Mouse (Mus musculus) heart, adult 2 months (tissue): ENCODE measurements around the gene Rpn2. TPM values are rescaled to one million over a fixed set of nuclear protein-coding genes. Genes with fewer than 3 reads are reported as not detected.

Experiments
- DNase-seq, 2 experiments: peaks; one replicate each; pipeline ENCODE4 v3.0.0; 2021
- H3K27ac ChIP-seq: fragments of 200-600 bp; 2 replicates; pipeline ENCODE4 v1.8.1; 2022
- H3K27me3 ChIP-seq: fragments of 200-500 bp; 2 replicates; pipeline ENCODE4 v1.6.1; 2012; ENCODE audit warnings: mild to moderate bottlenecking, low read length, inconsistent platforms, mixed read lengths; ENCODE audit not compliant: control insufficient read depth, insufficient read depth
- H3K36me3 ChIP-seq: fragments of 200-500 bp; 2 replicates; pipeline ENCODE4 v1.6.1; 2012; ENCODE audit warnings: low read length, inconsistent platforms; ENCODE audit not compliant: control insufficient read depth, insufficient read depth
- H3K4me1 ChIP-seq: fragments of 200-500 bp; 2 replicates; pipeline ENCODE4 v1.6.1; 2011; ENCODE audit warnings: low read length; ENCODE audit not compliant: control insufficient read depth, insufficient read depth
- H3K4me3 ChIP-seq: fragments of 200-600 bp; 2 replicates; pipeline ENCODE4 v1.8.1; 2022
- H3K79me2 ChIP-seq: fragments of 200-500 bp; replicated peaks from 2 replicates; pipeline ENCODE4 v1.6.1; 2012; ENCODE audit warnings: mild to moderate bottlenecking, inconsistent platforms, low read length, moderate library complexity, mixed read lengths; ENCODE audit not compliant: control insufficient read depth, insufficient read depth
- H3K9ac ChIP-seq: fragments of 200-500 bp; 2 replicates; pipeline ENCODE4 v1.6.1; 2012; ENCODE audit warnings: low read depth, mild to moderate bottlenecking, control low read depth, inconsistent platforms, low read length, mixed read lengths
- CTCF ChIP-seq: fragments of 200-600 bp; IDR thresholded peaks from 2 replicates; pipeline ENCODE4 v1.8.1; 2022; ENCODE audit warnings: antibody characterized with exemption, mild to moderate bottlenecking, moderate library complexity
- EP300 ChIP-seq: fragments of 200-500 bp; IDR thresholded peaks from 2 replicates; pipeline ENCODE4 v1.6.1; 2011; ENCODE audit warnings: low read depth, low read length, control low read depth; ENCODE audit not compliant: insufficient read depth
- POLR2A ChIP-seq: fragments of 200-500 bp; IDR thresholded peaks from 2 replicates; pipeline ENCODE4 v1.6.1; 2011; ENCODE audit warnings: mild to moderate bottlenecking, low read depth, low read length, control low read depth; ENCODE audit not compliant: insufficient read depth
- WGBS: fragments of 180-500 bp; shearing (Covaris S2); methylation state at CpG from one replicate; pipeline ENCODE4 v1.1.7; 2018; 5-methylcytosine and 5-hydroxymethylcytosine counted together
- intact Hi-C: fragments of 180-260 bp; cut with DNase I; formaldehyde crosslinking; loops from one replicate; pipeline ENCODE4 v1.15.1; 2025
- polyA plus RNA-seq: library from polyadenylated mRNA; depleted of rRNA; stranded (reverse); fragments of >200 nt; gene quantifications from 2 replicates; pipeline ENCODE4 v1.2.3, GENCODE M21; 2012
- total RNA-seq, 2 experiments: library from RNA; stranded (reverse); gene quantifications; 2 replicates each; pipeline ENCODE4 v1.2.3; 2021

The Rpn2 gene
- total and polyA plus RNA-seq, 3 experiments, result 95.1 to 102 (median 97.5) TPM

DNA sequence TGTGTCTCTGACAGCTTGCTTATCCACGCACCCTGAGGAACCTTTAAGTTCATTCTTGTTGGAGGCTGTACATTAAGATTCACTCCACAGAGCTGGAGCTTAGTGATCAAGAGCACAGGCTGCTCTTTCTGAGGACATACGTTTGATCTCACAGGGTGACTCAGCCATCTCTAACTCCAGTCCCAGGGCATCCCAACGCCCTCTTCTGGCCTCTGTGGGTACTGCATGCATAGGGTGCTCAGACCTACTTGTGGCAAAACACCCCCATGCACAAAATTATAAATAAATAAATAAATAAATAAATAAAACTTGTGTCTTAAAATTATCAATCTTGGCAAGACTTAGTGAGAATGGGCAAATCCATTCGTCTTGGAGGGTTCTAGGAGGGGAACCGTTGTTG lies 59.8 kb downstream of the Rpn2 start:
- no peaks in the 10 kb centered on the region for H3K27me3 ChIP-seq
- no peak for TF ChIP-seq POLR2A
- TF ChIP-seq CTCF, result peak; percentile 72
- no peak for TF ChIP-seq EP300
- no peak overlapping the region for H3K9ac ChIP-seq
- H3K36me3 ChIP-seq, result no peaks in the 10 kb centered on the region
- H3K4me3 ChIP-seq, result no peak overlapping the region
- WGBS, result 40% methylated on average over 5 of the region's 5 CpGs
- H3K27ac ChIP-seq, result no peak overlapping the region
- intact Hi-C loops, result no loop called here
- DNase-seq, result peak; percentile 33 to 55
- no peaks in the 10 kb centered on the region for H3K4me1 ChIP-seq
- H3K79me2 ChIP-seq, result no peaks in the 10 kb centered on the region

DNA sequence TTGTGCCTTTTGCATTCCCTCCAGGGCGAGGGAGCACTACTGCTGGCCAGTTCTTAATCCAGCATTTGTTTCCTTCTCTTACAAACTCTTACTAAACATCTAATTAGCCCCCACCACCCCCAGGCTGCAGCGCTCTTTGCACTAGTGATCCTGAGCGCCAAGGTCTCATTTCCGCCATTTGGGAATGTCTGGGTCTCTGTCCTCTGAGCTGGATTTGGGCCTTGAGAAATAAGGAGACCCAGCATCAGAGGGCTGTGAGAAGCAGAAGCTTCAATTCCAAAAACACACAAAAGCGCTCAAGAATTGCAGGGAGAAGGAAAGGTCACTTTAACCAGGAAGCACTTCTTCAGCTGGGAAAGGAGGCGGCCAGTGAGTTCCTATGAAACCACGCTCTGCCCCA lies 60.7 kb downstream of the Rpn2 start:
- Histone ChIP-seq H3K4me3 (no peak overlapping the region), H3K79me2 (no peaks in the 10 kb centered on the region), H3K36me3 (no peaks in the 10 kb centered on the region), H3K9ac (no peak overlapping the region), H3K27ac (no peak overlapping the region), H3K4me1 (no peaks in the 10 kb centered on the region), H3K27me3 (no peaks in the 10 kb centered on the region)
- TF ChIP-seq CTCF (no peak), POLR2A (no peak), EP300 (no peak)
- WGBS, result 74% methylated on average over 7 of the region's 7 CpGs
- intact Hi-C loops, result no loop called here
- no peak for DNase-seq

DNA sequence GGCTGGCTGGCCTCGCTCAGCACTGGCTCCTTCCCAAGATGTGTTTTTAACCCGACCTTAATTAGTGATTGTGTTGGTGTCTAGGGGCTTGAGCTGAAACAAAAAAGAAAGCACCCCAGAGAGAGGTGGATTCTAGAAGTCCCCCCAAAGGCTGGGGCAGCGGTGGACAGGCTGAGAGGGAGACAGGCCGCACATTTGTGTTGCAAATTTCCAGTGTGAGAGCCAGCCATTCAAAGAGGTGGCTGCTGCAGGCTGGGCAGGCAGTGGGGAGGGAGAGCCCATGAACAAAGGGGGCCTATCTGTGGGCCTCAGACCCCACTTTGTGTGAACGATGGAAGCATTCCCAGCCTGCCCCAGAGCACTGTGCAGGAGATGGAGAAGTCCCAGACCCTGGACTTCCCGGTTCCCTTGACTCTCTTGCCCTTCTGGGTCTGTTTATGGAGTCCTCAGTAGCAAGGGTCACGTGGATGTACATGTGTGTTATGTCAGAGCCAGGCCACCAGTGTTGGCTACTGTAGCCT lies 61.5 kb downstream of the Rpn2 start:
- Histone ChIP-seq H3K27ac (no peak overlapping the region), H3K36me3 (no peaks in the 10 kb centered on the region), H3K4me3 (no peak overlapping the region), H3K79me2 (no peaks in the 10 kb centered on the region), H3K9ac (no peak overlapping the region), H3K27me3 (no peaks in the 10 kb centered on the region), H3K4me1 (no peaks in the 10 kb centered on the region)
- DNase-seq, result peak; percentile 24 to 43
- WGBS, result 45% methylated on average over 7 of the region's 7 CpGs
- TF ChIP-seq CTCF (no peak), POLR2A (no peak), EP300 (no peak)
- intact Hi-C loops, result no loop called here

DNA sequence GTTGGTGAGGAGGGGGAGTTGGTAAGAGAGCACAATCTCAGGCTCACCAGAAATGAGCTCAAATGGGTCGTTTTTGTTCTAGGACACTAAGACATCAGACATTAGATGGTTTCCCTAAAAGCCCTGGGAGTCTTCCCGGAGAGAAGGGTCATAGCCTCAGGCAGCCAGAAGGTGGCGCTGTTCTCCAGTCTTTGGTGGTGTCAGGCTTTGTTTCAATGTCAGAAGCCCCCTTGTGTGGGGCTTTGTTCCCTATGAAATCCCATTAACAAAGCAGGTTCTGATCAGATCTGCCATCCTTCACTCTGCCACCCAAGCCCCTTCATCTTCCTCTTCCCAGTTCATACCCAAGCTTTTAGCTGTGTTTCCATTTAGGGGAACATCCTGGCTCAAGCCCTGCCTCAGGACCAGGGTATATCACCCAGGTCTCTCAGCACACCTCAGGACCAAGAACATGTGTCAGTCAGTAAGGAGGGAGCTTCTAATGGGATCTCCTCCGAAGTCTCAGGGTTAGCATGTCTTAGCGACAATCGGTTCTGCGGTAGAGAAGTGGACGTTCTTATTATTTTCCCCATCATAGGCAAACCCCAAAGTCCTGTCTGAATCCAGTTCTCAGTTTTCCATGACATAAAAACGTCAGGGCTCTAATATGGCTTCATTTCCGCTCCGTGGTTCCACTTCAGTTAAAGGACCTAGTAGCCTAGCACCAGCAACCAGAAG lies 62.9 kb downstream of the Rpn2 start:
- TF ChIP-seq POLR2A (no peak), EP300 (0 out of 2 replicates have a peak, but pooled peaks have one; percentile 35), CTCF (peak; percentile 87)
- H3K27ac ChIP-seq, result no peak overlapping the region
- no peak overlapping the region for H3K9ac ChIP-seq

DNA sequence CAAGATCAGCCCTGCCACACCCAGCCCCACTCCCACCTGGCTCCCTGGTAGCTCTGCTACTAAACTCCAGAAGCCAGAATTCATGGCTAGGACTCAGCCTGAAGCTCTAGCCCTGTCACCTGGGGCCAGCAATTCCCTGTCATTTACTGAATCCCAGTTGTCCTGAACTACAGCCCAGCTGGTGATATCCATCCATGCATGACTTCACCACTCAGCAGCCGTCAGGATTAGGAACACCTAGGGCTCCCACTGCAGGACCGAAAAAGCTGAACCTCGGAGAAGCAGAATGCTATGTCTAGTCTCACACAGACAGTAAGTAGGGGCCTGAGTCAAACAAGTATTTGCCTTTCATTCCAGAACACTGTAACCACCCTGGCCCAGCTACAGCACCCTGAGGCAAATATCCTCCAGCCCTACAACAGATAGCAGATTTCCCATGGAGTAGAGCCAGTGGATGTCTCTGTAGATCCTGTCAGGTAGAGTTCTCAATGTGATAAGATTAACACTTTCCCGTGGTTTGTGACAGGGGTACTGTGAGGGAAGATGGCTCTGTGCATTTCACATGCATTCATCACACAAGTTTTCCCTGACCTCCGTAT lies 63.6 kb downstream of the Rpn2 start:
- Histone ChIP-seq H3K36me3 (no peaks in the 10 kb centered on the region), H3K79me2 (no peaks in the 10 kb centered on the region), H3K27me3 (no peaks in the 10 kb centered on the region), H3K9ac (no peak overlapping the region), H3K27ac (no peak overlapping the region), H3K4me1 (no peaks in the 10 kb centered on the region), H3K4me3 (no peak overlapping the region)
- intact Hi-C loops, result no loop called here
- no peak for DNase-seq
- TF ChIP-seq EP300, result no peak
- no peak for TF ChIP-seq POLR2A
- no peak for TF ChIP-seq CTCF
- WGBS, result 64% methylated on average over 5 of the region's 5 CpGs

More for the DNA sequence above, 62.9 kb downstream of the Rpn2 start:
- H3K4me1 ChIP-seq, result no peaks in the 10 kb centered on the region
- H3K36me3 ChIP-seq, result no peaks in the 10 kb centered on the region
- no peak overlapping the region for H3K4me3 ChIP-seq
- WGBS, result 45% methylated on average over 11 of the region's 11 CpGs
- peak; percentile 45 to 77 for DNase-seq
- no peaks in the 10 kb centered on the region for H3K79me2 ChIP-seq
- no peaks in the 10 kb centered on the region for H3K27me3 ChIP-seq
- intact Hi-C loops, result loop anchor here (1.0 kb wide), 2 partner anchors 116 to 230 kb away; partner anchors contain the start of gene Blcap

DNA sequence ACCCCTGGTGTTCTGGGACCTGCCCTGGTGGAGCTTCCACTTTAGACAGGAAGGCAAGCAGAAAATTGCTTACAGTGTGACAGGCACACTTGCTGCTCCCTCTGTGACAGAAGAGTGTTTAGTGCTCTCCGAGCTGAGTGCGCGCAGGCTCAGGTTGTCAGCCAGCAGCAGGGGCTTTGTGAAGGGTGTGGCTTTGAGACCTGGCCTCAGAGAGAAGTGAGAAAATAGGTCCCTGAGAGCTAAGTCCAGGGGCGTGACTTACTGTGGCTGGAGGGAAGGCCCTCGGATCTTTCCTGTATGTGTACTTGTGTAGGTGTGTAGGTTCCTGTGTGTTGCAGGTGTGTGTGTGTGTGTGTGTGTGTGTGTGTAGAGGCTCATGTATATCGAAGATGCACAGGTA lies 64.5 kb downstream of the Rpn2 start:
- no peak overlapping the region for H3K4me3 ChIP-seq
- 83% methylated on average over 6 of the region's 6 CpGs for WGBS
- no peaks in the 10 kb centered on the region for H3K79me2 ChIP-seq
- H3K4me1 ChIP-seq, result no peaks in the 10 kb centered on the region
- no peak for DNase-seq
- TF ChIP-seq POLR2A (no peak), EP300 (no peak), CTCF (no peak)
- no peaks in the 10 kb centered on the region for H3K36me3 ChIP-seq
- no peaks in the 10 kb centered on the region for H3K27me3 ChIP-seq
- no peak overlapping the region for H3K27ac ChIP-seq
- intact Hi-C loops, result no loop called here
- no peak overlapping the region for H3K9ac ChIP-seq
